Mouse (Mus musculus) heart, adult 9 months (tissue): ENCODE measurements around the gene Ptpra.
A peak's percentile ranks its signal among the peaks of the same experiment; 100 is the strongest.
"Not testable (repeated sequence)": the region's sequence is repeated elsewhere in the genome, so short reads cannot be mapped to it uniquely, and the experiment has no call there.

Source experiments
- DNase-seq, 2 experiments: peaks; one replicate each; pipeline ENCODE4 v3.0.0; 2022; ENCODE audit warnings: low spot score in 2 of 2

Gene Ptpra

DNA sequence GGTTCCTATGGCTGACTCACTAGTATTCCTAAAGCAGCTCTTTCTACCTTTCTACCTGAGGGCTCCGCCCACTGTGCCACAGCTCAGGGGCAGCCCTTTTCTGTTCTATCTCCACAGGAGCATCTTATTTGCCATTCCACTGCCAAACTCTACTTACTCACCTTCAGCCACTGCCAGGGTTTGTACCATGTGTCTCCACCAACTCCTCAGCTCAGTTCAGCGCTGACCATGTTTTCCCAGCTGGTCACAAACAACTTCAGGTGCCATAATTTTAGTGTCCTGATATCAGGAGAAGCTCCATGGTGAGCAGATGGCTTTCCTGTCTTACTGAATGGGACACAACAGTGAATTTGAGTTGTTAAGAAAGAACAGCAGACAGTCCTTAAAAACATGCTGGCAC, 107.4 kb downstream of the Ptpra start:
- no peak for DNase-seq

DNA sequence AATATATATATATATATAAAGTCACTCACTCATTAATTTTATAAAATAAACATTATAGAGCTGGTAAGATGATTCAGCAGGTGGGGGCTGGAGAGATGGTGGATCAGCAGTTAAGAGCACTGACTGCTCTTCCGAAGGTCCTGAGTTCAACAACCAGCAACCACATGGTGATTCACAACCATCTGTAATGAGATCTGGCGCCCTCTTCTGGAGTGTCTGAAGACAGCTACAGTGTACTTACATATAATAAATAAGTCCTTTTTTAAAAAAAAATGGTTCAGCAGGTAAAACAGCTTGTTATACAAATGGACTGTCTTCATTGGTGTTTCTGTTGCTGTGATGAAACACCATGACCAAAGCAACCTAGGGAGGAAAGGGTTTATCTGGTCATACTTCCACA, 107.9 kb downstream of the Ptpra start:
- no peak for DNase-seq

DNA sequence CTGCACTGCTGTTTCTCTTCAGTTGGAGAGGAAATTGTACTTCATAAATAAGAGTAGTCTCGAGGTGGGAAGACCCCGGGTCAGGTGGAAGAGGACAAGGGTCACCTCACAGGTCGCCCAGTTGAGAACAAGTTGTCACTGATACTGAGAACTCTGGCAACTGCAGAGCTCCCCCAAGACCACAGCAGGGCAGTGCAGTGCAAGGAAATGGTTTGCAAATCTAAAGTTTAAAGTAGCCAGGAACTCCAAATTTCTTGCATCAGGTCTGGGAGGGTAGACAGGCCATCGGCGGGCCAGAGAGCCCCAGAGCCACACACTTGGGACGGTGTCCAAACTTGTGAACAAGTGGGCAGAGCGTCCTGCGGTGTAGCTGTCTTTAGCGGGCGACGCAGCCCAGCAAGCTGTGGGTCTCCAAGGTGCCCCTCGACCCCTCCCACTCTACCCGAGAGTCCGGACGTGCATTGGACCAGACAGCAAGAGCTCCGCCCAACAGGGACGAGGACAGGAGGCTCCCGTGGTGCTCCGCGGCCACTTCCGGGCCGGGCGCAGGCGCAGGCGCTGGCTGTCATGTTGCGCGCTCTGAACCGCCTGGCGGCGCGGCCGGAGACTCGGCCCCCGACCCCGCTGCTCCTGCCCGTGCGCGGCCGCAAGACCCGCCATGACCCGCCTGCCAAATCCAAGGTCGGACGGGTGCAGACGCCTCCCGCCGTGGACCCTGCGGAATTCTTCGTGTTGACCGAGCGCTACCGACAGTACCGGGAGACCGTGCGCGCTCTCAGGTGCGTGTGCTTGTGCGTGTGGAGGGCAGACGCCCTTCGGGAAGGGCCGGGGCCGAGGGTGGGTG, 113.4 kb downstream of the Ptpra start, which contains the start of gene Mrps26:
TSS of gene Mrps26 (plus strand) at position 531 of the 844 bp plus-strand sequence.
- peak; percentile 93 to 94 for DNase-seq

DNA sequence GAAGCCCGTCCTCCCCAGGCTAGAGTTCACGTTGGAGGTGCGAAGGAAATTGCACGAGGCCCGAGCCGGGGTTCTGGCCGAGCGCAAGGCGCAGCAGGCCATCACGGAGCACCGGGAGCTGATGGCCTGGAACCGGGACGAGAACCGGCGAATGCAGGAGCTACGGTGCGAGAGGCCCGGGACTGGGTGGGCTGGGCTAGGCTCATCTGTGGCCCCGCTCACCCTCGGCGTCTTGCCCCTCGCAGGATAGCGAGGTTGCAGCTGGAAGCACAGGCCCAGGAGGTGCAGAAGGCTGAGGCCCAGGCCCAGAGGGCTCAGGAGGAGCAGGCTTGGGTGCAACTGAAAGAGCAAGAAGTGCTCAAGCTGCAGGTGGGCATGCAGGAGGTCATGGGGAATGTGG, 114.0 kb downstream of the Ptpra start:
- DNase-seq = no peak

DNA sequence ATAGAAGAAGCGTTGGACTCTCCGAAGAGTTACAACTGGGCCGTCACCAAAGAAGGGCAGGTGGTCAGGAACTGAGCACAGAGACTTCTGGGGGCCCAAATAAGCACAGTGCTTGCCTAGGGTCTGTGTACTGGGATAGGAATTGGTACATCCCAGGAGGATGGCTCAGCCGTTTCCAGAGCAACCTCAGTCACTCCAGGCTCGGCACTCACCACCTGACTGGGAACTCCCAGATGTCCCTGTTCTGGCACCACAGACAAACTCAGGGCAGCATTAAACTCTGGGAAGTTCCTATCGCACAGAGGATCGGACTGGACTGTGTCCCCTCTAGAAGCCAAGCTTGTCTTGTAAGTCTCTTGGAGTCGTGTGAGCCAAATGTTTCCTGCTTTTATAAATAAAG, 114.9 kb downstream of the Ptpra start:
- no peak for DNase-seq

DNA sequence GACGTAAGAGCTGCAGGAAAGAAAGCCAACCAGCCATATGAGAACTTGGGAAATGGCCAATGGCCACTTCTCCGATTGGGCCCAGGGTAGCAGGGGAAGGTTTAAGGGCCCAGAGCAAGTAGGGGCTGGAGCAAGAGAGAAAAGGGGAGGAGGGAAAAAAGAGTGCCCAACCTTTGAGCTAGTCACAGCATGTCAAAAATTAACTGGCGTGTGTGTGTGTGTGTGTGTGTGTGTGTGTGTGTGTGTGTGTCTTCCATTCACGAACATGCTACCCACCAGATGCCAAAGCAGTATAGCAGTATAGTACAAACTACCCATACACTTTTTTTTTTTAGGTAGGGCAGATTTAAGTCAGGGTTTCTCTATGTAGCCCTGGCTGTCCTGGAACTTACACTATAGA, 118.8 kb downstream of the Ptpra start:
- no peak for DNase-seq

DNA sequence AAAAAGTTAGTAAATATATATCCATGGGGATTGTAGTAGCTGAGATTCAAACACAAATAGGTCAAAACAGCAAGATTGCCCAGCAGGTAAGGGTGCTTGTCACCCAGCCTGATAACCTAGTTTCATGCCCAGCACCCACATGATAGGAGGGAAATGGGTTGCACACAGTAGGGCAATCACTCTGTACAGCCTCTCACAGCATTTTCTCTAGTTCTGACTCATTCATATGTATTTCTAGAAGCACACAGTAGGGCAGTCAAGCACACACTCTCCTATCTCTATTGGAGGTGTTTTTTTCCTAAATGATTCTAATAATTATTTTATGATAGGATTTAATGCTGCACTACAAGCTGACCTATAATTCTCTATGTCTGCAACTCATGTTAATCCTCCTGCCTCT, 119.8 kb downstream of the Ptpra start:
- no peak for DNase-seq

DNA sequence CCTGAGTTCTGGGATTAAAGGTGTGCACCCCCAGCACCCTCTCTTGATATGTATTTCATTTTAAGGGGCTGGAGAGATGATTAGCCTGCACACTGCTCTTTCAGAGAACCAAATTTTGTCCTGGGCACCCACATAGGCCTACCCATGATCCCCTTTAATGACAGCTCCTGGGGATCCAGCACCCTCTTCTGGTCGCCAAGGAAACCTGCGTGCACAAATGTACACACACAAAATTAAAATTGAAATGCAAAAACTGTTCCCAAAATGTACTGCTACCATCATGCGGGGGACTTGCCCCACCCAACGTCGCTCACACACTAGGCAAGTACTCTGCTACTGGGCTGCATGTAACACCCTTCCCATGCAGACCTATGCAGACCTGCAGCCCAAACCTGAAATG, 124.9 kb downstream of the Ptpra start:
- DNase-seq = no peak

DNA sequence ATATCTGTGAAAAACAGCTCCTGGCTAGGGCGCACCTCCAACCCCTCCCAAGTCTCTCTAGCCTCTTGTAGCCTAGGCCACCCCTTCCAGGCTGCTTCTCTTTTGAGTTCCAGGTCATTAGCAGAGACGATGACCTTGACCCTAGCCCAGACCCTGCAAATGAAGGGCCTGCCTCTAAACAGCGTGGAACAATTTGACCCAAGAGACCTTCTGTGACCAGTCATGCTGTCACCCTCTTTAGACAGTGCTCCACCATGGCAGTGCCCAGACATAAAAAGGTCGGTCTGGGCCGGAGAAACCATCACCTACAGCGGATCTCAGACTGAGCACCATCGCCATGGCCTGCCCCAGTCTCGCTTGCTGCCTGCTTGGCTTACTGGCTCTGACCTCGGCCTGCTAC, 125.8 kb downstream of the Ptpra start, which contains the start of gene Oxt:
TSS of gene Oxt (plus strand) at position 301 of the 400 bp plus-strand sequence.
- DNase-seq = no peak

DNA sequence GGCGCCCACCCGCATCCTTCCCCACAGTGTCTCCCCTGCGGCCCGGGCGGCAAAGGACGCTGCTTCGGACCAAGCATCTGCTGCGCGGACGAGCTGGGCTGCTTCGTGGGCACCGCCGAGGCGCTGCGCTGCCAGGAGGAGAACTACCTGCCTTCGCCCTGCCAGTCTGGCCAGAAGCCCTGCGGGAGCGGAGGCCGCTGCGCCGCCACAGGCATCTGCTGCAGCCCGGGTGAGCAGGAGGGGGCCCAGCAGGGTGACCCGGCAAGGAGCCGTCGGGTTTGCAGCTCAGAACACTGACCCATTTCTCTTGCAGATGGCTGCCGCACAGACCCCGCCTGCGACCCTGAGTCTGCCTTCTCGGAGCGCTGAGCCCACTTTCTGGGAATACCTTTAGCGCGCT, 126.5 kb downstream of the Ptpra start:
- DNase-seq = not testable (repeated sequence)

DNA sequence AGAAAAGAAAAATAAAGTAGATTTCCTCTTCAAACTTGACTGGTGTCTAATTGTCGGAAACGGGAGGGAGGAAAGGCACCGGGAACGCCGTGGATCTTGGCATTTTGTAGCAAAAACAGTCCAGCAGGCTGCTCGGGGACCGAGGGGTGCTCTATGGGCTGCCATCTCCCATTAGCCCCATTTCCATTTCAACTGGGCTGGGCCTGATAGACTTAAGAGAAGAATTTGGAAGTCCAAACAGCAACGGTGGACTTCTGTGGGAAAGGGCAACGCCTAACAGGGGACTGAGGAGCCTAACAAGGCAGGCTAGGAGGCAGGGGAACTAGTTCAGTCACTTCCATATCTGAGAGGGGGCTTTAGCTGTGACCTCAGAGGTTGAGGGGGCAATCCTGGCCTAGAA, 126.9 kb downstream of the Ptpra start:
- DNase-seq = no peak

DNA sequence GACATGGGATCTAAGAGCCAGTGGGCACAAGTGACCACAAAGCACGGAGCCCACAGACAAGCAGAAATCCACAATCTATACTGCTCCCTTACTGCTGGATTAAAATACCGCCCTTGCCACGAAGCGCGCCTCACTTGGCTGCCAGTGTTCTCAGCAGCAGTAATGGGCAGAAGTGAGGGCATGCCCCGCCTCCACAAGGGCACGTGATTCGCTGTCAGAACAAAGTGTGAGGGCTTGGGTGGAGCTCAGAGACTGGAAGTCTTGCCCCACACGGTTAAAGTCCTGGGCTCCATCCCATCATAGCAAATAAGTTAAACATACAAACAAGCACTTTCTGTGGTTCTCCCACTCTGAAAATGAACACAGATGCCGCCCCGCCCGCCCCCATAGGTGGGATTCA, 127.6 kb downstream of the Ptpra start:
- peak in 1 of 2 experiments; percentile 30 for DNase-seq

DNA sequence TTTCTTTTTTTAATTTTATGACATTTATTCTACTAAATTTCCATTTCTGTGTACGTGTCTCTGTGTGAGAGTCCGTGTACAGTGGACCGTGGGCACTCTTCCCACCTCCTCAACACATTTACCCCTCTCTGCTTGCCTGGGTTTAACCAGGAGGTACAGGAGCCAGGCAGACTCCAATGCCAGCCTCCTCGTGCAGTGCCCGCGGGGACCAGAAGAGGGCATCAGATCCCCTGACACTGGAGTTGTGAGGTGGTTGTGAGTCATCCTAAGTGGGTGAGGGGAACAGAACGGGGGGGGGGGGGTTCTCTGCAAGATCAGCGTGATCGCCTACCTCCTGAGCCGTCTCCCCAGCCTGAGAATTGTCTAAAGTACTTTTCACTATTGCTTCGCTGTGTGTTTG, 128.1 kb downstream of the Ptpra start:
- peak in 1 of 2 experiments; percentile 33 for DNase-seq

DNA sequence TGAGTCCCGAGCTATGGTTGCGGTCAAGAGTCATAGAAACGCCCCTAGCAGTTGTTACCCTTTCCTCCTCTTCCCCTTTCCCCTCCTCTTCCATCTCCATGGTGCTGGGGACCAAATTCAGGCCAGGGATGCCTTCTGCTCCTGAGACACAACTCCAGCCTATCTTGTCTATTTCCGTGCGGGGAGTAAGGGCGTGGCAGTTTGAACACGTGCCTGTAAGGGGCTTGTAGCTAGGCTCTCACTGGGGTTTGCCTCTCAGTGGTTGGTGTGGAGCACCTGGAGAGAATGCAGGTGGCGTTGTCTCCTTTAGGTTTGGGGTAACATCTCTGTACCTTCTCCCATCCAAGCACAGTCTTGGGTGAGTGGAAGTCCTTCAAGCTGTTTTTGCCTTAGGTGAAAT, 129.7 kb downstream of the Ptpra start:
- no peak for DNase-seq

DNA sequence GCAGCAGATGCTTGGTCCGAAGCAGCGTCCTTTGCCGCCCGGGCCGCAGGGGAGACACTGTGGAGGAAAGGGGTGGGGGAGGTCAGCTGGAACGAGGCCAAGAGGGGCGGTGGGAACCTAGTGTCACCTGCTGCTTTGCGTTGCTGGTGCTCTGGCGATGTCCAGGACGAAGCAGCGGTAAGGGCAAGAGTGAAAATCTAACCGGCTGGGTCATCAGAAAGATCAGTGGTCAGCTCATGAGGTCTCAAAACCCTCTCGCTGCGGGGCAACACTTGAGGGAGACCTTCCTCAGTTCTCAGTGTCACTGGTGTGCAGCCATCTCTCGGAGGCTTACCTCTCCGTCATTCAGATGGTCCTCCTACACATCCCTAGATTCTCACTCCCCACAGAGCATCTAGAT, 131.1 kb downstream of the Ptpra start:
- DNase-seq = no peak

DNA sequence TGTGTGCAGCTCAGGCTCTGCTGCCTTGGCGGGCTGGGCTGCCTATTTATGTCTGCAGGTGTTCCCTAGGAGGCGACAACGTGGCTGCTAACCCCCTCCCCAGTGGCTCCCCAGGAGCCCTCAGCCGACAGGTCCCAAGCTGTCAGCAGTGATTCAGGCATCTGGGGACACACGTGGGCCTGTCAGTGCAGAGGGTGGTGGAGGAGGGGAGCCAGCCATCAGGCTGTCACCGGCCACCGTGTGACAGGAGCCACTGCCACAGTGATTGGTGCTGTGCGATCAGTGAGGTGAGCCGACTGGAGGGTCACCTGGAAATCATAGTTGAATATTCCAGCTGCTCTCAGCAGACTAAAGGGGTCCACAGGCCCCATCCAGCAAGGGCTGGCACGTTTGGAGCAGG, 132.5 kb downstream of the Ptpra start, which contains the start of gene Avp:
TSS of gene Avp (minus strand) at position 3 of the 400 bp plus-strand sequence.
- DNase-seq = peak in 1 of 2 experiments; percentile 17

DNA sequence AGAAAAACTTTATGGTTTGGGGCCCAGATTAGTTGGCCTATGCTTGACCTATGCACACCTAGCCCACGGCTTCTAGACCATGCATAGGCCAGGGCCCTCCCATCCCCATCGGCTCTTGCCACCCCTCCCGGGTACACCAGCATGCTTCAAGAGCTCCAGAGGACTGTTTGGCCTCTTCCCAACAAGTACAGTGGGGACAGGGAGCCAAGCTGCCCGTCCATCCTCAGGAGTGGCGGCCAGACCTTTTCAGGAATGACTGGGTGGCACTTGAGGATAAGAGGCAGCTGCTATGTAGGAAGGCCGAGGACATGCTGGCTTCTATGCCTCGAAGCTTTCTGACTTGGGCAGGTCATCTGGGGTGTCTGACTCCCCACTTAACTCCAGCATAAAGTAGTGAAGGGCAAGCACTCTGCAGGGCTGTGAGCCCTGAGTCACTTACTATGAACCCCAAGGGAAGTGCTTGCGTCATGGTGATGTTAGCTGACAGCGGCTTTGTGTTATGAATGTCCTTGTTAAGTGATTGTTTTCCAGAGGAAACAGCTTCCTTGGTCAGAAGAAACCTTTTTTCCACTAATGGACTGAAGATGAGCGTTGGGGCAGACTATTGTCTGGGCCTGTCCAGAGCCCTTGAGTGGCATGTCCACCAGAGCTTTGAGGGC, 134.0 kb downstream of the Ptpra start:
- DNase-seq = peak; percentile 32 to 35

DNA sequence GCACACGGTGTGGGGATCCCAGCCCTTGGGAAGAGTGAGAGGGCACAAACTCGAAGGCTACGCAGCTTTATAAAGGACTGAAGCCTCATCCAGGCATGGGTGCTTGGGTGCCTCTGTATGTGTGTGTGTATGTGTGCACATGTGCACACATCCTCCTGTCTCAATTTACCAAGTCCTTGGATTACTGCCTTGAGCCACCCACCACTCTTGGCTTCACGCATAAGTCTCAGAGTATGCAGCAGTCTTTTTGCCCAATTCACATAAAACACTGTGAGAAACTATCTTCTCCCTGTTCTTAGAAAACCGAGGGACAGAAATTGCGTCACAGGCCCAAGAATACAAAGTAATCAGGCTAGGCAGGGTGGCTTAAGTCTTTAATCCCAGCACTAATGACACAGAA, 135.9 kb downstream of the Ptpra start:
- DNase-seq = no peak

DNA sequence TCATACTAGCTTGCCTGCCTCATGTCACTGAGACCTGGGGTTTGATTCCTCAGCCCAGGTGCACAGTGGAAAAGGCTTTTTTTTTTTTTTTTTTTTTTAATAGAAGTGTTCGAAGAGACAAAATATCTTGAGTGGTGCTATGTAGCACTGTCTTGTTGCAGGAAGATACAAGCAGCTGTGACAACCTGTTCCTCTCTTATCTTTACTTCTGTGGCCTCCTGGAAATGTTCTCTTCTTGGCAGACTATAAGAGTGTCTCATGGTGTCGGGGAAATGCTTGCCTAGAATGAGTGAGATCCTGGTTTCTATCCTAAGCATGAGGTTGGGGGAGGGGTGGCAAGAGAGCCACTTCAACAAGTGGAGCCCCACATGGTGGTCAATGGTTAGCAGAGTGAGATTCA, 138.3 kb downstream of the Ptpra start:
- DNase-seq = no peak

DNA sequence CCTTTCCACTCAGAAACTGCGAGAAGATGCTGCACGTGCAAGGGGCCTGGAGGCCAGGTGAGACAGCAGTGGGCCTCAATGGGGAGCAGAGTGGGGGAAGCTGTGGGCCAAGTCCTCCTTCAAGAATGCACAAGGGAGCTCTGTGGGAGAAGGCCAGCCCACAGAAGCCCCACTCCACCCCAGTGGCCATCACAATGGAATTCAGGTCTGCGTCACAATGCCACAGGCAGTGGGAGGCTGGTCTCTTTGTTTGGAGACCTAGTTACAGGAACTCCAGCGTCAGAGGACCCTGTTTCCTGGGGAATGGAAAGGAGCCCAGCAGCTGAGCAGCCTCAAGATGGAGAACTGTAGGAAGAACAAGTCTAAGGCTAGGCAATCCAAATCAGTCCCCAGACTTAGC, 139.1 kb downstream of the Ptpra start:
- DNase-seq = no peak

DNA sequence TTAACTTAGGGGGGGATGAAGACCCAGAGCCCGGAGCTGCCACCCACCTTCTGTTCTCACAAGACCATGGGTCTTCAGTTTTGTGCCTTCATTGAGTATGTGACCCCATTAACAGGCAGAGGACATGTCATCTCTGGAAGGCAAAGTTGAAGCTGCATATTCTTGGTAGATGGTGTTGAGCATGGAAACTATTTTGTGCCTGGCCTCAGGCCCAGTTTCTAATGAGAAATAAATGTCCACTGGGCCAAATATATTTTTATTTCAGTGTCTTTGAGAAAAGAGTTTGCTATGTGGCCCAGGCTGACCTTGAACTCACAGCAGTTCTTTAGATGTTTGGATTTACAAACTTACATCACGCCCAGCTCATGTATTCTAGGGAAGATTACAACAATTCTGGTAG, 139.7 kb downstream of the Ptpra start:
- DNase-seq = peak in 1 of 2 experiments; percentile 49

DNA sequence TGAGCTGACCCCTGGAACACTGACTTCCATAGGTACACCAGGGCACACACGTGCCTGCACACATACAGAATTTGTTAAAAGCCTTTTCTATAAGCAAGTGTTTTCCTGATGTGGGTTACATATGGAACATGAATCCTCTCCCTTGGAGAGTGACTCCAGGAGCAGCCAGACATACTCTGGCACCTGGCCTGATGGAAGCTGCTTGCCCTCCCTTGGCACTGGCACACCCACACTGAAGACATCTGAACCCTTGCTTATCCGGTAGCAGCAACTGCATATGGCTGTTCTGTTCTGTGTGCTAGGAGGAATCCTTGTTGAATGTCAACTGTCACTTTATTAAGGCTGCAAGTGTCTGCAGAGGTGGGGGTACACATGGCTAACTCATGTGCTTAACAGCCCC, 140.9 kb downstream of the Ptpra start:
- no peak for DNase-seq

DNA sequence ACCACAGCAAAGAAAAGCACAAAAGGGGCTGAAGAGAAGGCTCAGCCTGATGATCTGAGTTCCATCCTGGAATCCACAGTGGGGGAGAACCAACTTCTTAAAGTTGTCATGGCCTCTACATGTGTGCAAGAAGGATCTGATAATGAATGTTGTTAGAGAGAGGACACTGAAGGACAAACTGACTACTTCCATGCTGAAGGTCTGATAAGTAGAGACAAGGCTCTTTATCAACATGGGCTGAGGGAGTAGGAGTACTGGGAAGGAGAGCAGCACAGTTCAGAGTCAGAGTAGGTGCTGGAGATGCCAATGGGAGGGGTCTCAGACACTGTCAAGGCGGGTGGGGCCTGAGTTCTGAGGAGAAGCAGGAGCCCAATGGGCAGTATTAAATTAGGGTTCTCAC, 145.5 kb downstream of the Ptpra start:
- DNase-seq = no peak
